Mouse (Mus musculus) gastrocnemius, adult 2 months (tissue): ENCODE data around the gene Slc35g3. TPM values are rescaled to one million over a fixed set of nuclear protein-coding genes. Genes with fewer than 3 reads are reported as not detected.

ENCODE experiments used
- DNase-seq: peaks from one replicate; pipeline ENCODE4 v3.0.0; 2022
- H3K27ac ChIP-seq: fragments of 200-600 bp; 2 replicates; pipeline ENCODE4 v1.8.1; 2022; ENCODE audit warnings: mild to moderate bottlenecking
- H3K4me3 ChIP-seq: fragments of 200-600 bp; 2 replicates; pipeline ENCODE4 v1.8.1; 2022; ENCODE audit warnings: mild to moderate bottlenecking, moderate library complexity
- CTCF ChIP-seq: fragments of 200-600 bp; IDR thresholded peaks from 2 replicates; pipeline ENCODE4 v1.8.1; 2022; ENCODE audit warnings: antibody characterized with exemption, mild to moderate bottlenecking, moderate library complexity
- intact Hi-C: fragments of 180-260 bp; cut with DNase I; formaldehyde crosslinking; loops from one replicate; pipeline ENCODE4 v1.15.1; 2025
- total RNA-seq, 2 experiments: library from RNA; stranded (reverse); gene quantifications; 2 replicates each; pipeline ENCODE4 v1.2.3; 2021

Gene Slc35g3
- total RNA-seq, 2 experiments from 2014 or later, result not detected

GRCm38 (mm10) chr11:69720852-69721251, 40.9 kb downstream of the Slc35g3 start:
- intact Hi-C loops, result no loop called here
- no peak for DNase-seq
- TF ChIP-seq CTCF, result no peak
- Histone ChIP-seq H3K4me3 (no peak overlapping the region), H3K27ac (no peak overlapping the region)

- TF ChIP-seq CTCF, result peak; percentile 20; the same call in 1 of the 2 replicates
- intact Hi-C loops, result no loop called here
- no peak for DNase-seq
These were observed 42.3 kb downstream of the Slc35g3 start for GRCm38 (mm10) chr11:69719423-69719822.

GRCm38 (mm10) chr11:69718661-69719060, 43.1 kb downstream of the Slc35g3 start:
- intact Hi-C loops, result no loop called here
- no peak for TF ChIP-seq CTCF
- Histone ChIP-seq H3K4me3 (no peak overlapping the region), H3K27ac (no peak overlapping the region)
- DNase-seq, result no peak

More at GRCm38 (mm10) chr11:69719423-69719822, 42.3 kb downstream of the Slc35g3 start:
- Histone ChIP-seq H3K27ac (no peak overlapping the region), H3K4me3 (no peak overlapping the region)

GRCm38 (mm10) chr11:69716953-69717352, 44.8 kb downstream of the Slc35g3 start:
- intact Hi-C loops, result no loop called here
- H3K4me3 ChIP-seq, result no peak overlapping the region
- no peak for TF ChIP-seq CTCF
- no peak overlapping the region for H3K27ac ChIP-seq
- no peak for DNase-seq

- 0 out of 2 replicates have a peak overlapping the region, but pooled peaks have one; percentile 12 for H3K27ac ChIP-seq
- intact Hi-C loops, result loop anchor here (1.0 kb wide), 1 partner anchor 34 kb away; the partner anchor contains the start of gene Senp3
- no peak for TF ChIP-seq CTCF
- no peak for DNase-seq
- no peak overlapping the region for H3K4me3 ChIP-seq
These were observed 45.8 kb downstream of the Slc35g3 start for GRCm38 (mm10) chr11:69715929-69716328.

GRCm38 (mm10) chr11:69715482-69715881, 46.3 kb downstream of the Slc35g3 start:
- intact Hi-C loops, result loop anchor here (1.0 kb wide), 1 partner anchor 33 kb away; the partner anchor contains the start of gene Senp3
- no peak overlapping the region for H3K4me3 ChIP-seq
- TF ChIP-seq CTCF, result peak; percentile 76
- peak; percentile 54 for DNase-seq
- H3K27ac ChIP-seq, result no peak overlapping the region

GRCm38 (mm10) chr11:69714636-69715329, 47.0 kb downstream of the Slc35g3 start:
- peak overlapping the region; percentile 20; the same call in 1 of the 2 replicates for H3K27ac ChIP-seq

GRCm38 (mm10) chr11:69712954-69713672, 48.7 kb downstream of the Slc35g3 start:
- Histone ChIP-seq H3K4me3 (peak overlapping the region; percentile 50), H3K27ac (peak overlapping the region; percentile 59; the same call in 1 of the 2 replicates)
- intact Hi-C loops, result no loop called here
- no peak for TF ChIP-seq CTCF
- no peak for DNase-seq

More at GRCm38 (mm10) chr11:69714636-69715329, 47.0 kb downstream of the Slc35g3 start:
- no peak overlapping the region for H3K4me3 ChIP-seq
- intact Hi-C loops, result loop anchor here (1.0 kb wide), 1 partner anchor 32 kb away; the partner anchor contains the start of gene Senp3
- TF ChIP-seq CTCF, result no peak
- DNase-seq, result no peak

GRCm38 (mm10) chr11:69711082-69711481, 50.7 kb downstream of the Slc35g3 start:
- no peak overlapping the region for H3K27ac ChIP-seq
- no peak for TF ChIP-seq CTCF
- H3K4me3 ChIP-seq, result no peak overlapping the region
- DNase-seq, result no peak
- intact Hi-C loops, result no loop called here

- intact Hi-C loops, result no loop called here
- H3K4me3 ChIP-seq, result no peak overlapping the region
- TF ChIP-seq CTCF, result no peak
- DNase-seq, result no peak
- no peak overlapping the region for H3K27ac ChIP-seq
These were observed 51.3 kb downstream of the Slc35g3 start for GRCm38 (mm10) chr11:69710470-69710869.

Other genes with a start within 250 kb of the Slc35g3 start
- under 1 TPM; 0.05 to 0.25 TPM for gene Dnah2, start 212.9 kb downstream of the Slc35g3 start, total RNA-seq
- under 1 TPM; 0.47 to 0.48 TPM for gene Efnb3, start 201.8 kb downstream of the Slc35g3 start, total RNA-seq
- 1 to 10 TPM; 3.2 to 3.4 TPM for gene Wrap53, start 181.7 kb downstream of the Slc35g3 start, total RNA-seq
- gene Trp53, start 181.6 kb downstream of the Slc35g3 start, total RNA-seq, result 10 to 100 TPM; 12.9 to 16.5 TPM
- gene Atp1b2, start 156.0 kb downstream of the Slc35g3 start, total RNA-seq, result 100 to 1,000 TPM; 271 to 389 TPM
- gene Shbg, start 144.1 kb downstream of the Slc35g3 start, total RNA-seq, result not detected
- 1 to 10 TPM; 2.6 to 3.2 TPM for gene Sat2, start 139.9 kb downstream of the Slc35g3 start, total RNA-seq
- gene Fxr2, start 129.0 kb downstream of the Slc35g3 start, total RNA-seq, result 100 to 1,000 TPM in 1 of 2 experiments, 10 to 100 TPM in 1; 90.6 to 104 TPM
- not detected for gene Sox15, start 106.7 kb downstream of the Slc35g3 start, total RNA-seq
- 1 to 10 TPM; 8.6 to 9.7 TPM for gene Mpdu1, start 99.3 kb downstream of the Slc35g3 start, total RNA-seq
- gene Cd68, start 95.8 kb downstream of the Slc35g3 start, total RNA-seq, result 1 to 10 TPM; 1.7 to 3.2 TPM
- gene Eif4a1, start 89.5 kb downstream of the Slc35g3 start, total RNA-seq, result 10 to 100 TPM; 98.0 to 98.5 TPM
- gene Senp3, start 79.9 kb downstream of the Slc35g3 start, total RNA-seq, result 10 to 100 TPM; 25.4 to 28.1 TPM
- 1 to 10 TPM in 1 of 2 experiments, under 1 TPM in 1; 0.64 to 1.1 TPM for gene Tnfsf13, start 76.2 kb downstream of the Slc35g3 start, total RNA-seq
- 10 to 100 TPM in 1 of 2 experiments, 1 to 10 TPM in 1; 6.5 to 10.6 TPM for gene Tnfsf12, start 66.1 kb downstream of the Slc35g3 start, total RNA-seq
- gene Tnfsfm13, start 65.9 kb downstream of the Slc35g3 start, total RNA-seq, result 1 to 10 TPM; 1.2 to 1.9 TPM
- gene Polr2a, start 3.3 kb downstream of the Slc35g3 start, total RNA-seq, result 10 to 100 TPM; 26.9 to 35.4 TPM
- gene Zbtb4, start 3.9 kb upstream of the Slc35g3 start, total RNA-seq, result 10 to 100 TPM; 29.3 to 35.9 TPM
- 10 to 100 TPM; 23.2 to 26.3 TPM for gene Chrnb1, start 34.0 kb upstream of the Slc35g3 start, total RNA-seq
- 1 to 10 TPM; 3.9 to 4.7 TPM for gene Fgf11, start 39.9 kb upstream of the Slc35g3 start, total RNA-seq
- under 1 TPM; 0.20 to 0.41 TPM for gene Tmem102, start 43.7 kb upstream of the Slc35g3 start, total RNA-seq
- not detected for gene Gm39566, start 53.3 kb upstream of the Slc35g3 start, total RNA-seq
- gene Spem2, start 56.5 kb upstream of the Slc35g3 start, total RNA-seq, result not detected
- gene Spem1, start 60.2 kb upstream of the Slc35g3 start, total RNA-seq, result not detected
- 1 to 10 TPM; 2.3 to 2.7 TPM for gene Nlgn2, start 75.8 kb upstream of the Slc35g3 start, total RNA-seq
- 100 to 1,000 TPM; 144 to 165 TPM for gene Tmem256, start 76.5 kb upstream of the Slc35g3 start, total RNA-seq
- 10 to 100 TPM in 1 of 2 experiments, 1 to 10 TPM in 1; 9.6 to 13.0 TPM for gene Plscr3, start 84.4 kb upstream of the Slc35g3 start, total RNA-seq
- gene Tnk1, start 96.8 kb upstream of the Slc35g3 start, total RNA-seq, result under 1 TPM in 1 of 2 experiments, not detected in 1; 0.11 TPM
- gene Tmem95, start 116.0 kb upstream of the Slc35g3 start, total RNA-seq, result not detected
- 1 to 10 TPM; 1.3 to 1.7 TPM for gene Kctd11, start 119.4 kb upstream of the Slc35g3 start, total RNA-seq
- under 1 TPM in 1 of 2 experiments, not detected in 1; 0.08 TPM for gene Acap1, start 133.6 kb upstream of the Slc35g3 start, total RNA-seq
- gene 2810408A11Rik, start 139.0 kb upstream of the Slc35g3 start, total RNA-seq, result under 1 TPM in 1 of 2 experiments, not detected in 1; 0.33 TPM
- gene Neurl4, start 139.1 kb upstream of the Slc35g3 start, total RNA-seq, result 10 to 100 TPM; 25.2 to 33.5 TPM
- 10 to 100 TPM; 47.1 to 49.6 TPM for gene Gps2, start 151.9 kb upstream of the Slc35g3 start, total RNA-seq
- 100 to 1,000 TPM; 413 to 433 TPM for gene Eif5a, start 160.0 kb upstream of the Slc35g3 start, total RNA-seq
- 10 to 100 TPM in 1 of 2 experiments, 1 to 10 TPM in 1; 8.0 to 16.5 TPM for gene Ybx2, start 173.8 kb upstream of the Slc35g3 start, total RNA-seq
- 100 to 1,000 TPM; 494 to 503 TPM for gene Slc2a4, start 186.2 kb upstream of the Slc35g3 start, total RNA-seq
- gene Cldn7, start 202.8 kb upstream of the Slc35g3 start, total RNA-seq, result not detected
- gene Ctdnep1, start 219.2 kb upstream of the Slc35g3 start, total RNA-seq, result 100 to 1,000 TPM; 217 to 261 TPM
- 10 to 100 TPM; 33.0 to 45.2 TPM for gene Elp5, start 220.5 kb upstream of the Slc35g3 start, total RNA-seq
- 100 to 1,000 TPM; 194 to 232 TPM for gene Gabarap, start 229.2 kb upstream of the Slc35g3 start, total RNA-seq
- gene Phf23, start 233.8 kb upstream of the Slc35g3 start, total RNA-seq, result 10 to 100 TPM; 19.2 to 21.8 TPM
- 1 to 10 TPM; 3.6 to 5.0 TPM for gene Dvl2, start 238.6 kb upstream of the Slc35g3 start, total RNA-seq